Mouse (Mus musculus) embryonic stem cell, embryonic (primary cell): ENCODE results near the gene Mchr1.

Source experiments
- CTCF ChIA-PET, 4 experiments: fragments of 300-600 bp in 2 of 4; fragments of 350-600 bp in 2 of 4; sonication (Branson Sonifier 250); formaldehyde crosslinking; loops; one replicate each; lab custom pipeline; 2022; ENCODE audit warnings: inconsistent platforms in 2 of 4; lab: Charles Lee
- POLR2A ChIA-PET, 4 experiments: fragments of 300-600 bp in 2 of 4; fragments of 350-600 bp in 2 of 4; sonication (Branson Sonifier 250); formaldehyde crosslinking; loops; one replicate each; lab custom pipeline; 2022; ENCODE audit warnings: antibody characterized with exemption in 4 of 4, inconsistent platforms in 1 of 4; lab: Charles Lee

Mchr1 gene

DNA sequence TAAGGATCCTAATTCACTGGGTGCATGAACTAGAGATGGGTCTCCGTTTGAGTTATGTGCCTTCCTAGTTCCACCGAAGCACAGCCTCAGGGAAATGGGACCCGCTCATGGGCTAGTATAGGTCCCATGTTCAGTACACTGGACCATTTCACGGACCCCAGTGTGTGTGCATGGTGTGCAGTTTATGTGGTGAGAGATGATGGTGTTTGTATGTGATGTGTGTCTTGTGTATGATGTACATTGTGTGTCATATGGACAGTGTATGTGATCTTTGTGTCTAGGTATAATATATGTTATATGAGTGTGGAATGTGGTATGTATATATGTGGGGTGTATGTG lies 13.0 kb downstream of the Mchr1 start:
- POLR2A ChIA-PET: interaction anchor here in 1 of 4 experiments (0.6 kb wide), 1 partner anchor 46 kb away, joined by 5 read pairs; no protein-coding TSS in a partner anchor
- CTCF ChIA-PET: no interaction called here

DNA sequence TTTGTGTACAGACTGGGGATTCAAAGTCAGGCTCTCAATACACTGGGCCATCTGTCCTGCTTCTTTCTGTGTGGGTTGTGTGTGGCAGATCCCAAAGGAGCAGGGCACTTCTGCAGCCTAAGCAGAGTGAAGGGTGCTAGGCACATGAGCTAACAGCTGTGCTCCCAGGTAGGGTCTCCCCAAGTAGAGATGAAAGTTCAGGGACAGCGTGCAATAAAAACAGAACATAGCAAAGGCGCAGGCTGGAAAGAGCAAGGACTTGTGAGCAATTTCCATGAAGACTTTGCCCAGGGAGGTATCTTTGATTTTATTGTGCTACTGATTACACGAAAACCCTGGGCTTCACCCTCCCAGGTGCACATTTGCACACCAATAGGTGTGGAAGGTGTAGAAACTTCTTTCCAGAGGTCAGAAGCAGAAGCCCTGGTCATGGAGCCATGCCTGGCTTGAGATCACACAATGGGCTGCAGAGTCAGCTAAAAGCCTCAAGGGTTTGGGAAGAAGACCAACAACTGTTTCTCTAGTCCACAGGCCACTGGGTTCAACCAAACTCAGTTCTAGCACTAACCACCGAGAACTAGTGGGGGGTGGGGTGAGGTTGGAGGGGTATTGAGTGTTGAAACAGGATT lies 13.8 kb downstream of the Mchr1 start:
- CTCF ChIA-PET: no interaction called here
- POLR2A ChIA-PET: no interaction called here

DNA sequence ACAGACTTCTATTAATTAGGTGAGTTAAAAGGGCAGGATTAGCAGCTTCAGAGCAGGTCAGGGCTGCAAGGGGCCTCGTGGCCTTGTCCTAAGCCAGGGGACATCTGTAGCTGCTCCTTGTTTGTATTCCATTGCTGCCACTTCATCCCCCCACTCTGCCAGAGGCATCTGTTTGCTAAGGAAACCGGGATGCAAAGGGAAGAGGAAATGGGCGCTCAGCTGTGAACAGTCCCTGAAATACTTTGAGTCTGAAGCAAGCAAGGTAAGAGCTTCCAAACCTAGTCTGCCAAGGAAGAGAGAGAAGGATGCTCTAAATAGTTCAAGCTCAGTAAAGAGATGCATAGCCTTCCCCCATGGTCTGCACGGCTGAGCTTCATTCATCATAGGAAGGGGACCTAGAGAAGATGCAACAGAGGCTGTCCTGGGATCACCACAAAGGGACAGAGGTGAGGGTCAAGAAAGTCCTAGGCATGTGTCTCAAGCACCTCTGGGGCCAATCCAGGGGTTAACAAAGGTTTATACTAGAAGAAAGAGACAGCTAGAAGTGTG lies 17.4 kb downstream of the Mchr1 start:
- ChIA-PET CTCF (no interaction called here), POLR2A (interaction anchor here in 2 of 4 experiments (0.6 to 1.3 kb wide), 3 partner anchors 32 to 349 kb away, joined by 3 to 6 read pairs (median 3); no protein-coding TSS in a partner anchor)

DNA sequence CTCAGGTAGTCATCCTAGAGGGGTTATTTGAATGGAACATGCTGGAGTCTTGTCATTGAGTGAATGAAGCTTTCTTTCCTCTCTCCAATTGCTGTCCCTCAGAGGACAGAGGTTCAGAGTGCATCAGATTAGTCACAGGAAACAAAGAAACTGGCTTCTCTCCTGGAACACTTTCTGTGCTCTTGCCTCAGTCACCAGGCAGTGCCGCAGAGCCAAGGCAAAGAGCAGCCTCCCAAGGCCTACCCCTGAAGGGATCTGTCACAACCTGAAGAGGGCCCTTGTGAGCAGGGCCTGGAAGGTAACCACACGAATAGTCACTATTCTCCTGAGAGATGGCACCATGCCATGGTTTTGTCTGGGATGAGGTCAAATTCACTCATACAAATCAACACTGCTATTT lies 18.3 kb downstream of the Mchr1 start:
- CTCF ChIA-PET: no interaction called here
- POLR2A ChIA-PET: interaction anchor here in 2 of 4 experiments (0.6 to 1.3 kb wide), 3 partner anchors 14 to 39 kb away, joined by 3 to 6 read pairs (median 3); no protein-coding TSS in a partner anchor

DNA sequence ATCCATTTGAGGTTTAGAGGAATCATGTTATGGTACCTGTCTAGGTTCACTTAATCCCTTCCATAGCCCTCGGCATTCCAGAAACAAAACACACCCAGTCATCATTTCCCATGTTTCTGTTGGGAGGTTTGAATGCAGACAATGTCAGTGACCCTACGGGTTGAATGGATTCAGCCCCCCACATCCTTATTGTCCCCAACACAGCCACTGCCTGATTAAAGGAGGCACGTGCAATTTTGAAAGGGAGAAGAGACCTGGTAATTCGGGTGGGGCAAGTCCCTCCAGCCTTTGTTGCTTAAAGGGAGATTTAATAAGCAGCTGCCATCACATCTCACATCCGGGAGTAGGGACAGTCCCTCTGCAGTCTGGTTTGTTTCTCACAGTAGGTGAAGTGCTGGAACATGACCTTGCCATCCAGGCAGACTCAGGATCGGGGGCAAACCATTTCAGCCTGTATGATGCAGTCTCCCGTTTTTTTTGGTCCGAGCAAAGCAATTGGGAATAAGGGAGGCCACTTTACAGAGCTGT lies 18.9 kb downstream of the Mchr1 start:
- POLR2A ChIA-PET: interaction anchor here in 2 of 4 experiments (0.6 to 1.2 kb wide), 4 partner anchors 10 to 331 kb away, joined by 3 to 4 read pairs (median 3); partner anchors contain the start of gene Ep300 (in 1 of the 2)
- CTCF ChIA-PET: no interaction called here

DNA sequence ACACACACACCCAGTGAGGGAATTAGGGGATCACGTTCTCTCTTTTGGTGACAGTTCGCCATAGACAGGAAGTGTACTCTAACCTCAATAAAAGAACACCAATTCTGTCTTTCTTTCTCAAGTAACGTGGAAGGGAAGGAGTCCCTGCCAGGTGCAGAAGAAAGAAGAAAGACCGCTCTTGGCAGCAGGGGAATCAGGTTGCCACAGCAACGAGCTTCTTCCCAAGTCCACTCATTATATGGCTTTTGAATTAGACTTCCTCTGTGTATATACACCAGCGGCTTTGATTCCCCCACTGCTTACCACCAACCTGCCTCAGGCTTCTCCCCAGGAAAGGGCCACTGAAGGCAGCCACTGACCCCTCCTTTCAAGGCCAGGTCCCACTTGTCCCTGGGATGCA lies 19.8 kb downstream of the Mchr1 start:
- ChIA-PET POLR2A (interaction anchor here in 3 of 4 experiments (0.5 to 1.2 kb wide), 6 partner anchors 9 to 454 kb away, joined by 3 to 6 read pairs (median 3); no protein-coding TSS in a partner anchor), CTCF (interaction anchor here in 1 of 4 experiments (0.6 kb wide), 1 partner anchor 684 kb away, joined by 3 read pairs; no protein-coding TSS in a partner anchor)

DNA sequence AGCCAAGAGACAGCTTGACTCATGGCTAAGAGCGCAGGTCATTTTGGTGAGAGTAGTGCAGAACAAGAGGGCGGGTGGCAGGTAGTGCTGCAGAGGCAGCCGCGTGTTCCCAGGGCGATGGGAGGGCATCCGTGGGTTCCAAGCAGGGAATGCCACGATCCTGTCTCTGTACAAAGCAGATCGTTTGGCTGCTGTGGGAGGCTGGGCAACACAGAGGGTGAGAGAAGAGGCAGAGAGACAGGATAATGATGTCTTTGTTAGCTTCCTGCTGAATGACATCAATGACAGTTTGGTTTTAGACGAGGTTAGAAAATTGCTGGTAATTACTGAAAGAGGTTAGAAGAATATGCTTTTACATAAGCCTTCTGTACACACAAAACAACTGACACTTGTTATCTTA lies 23.0 kb downstream of the Mchr1 start:
- ChIA-PET CTCF (no interaction called here), POLR2A (interaction anchor here in 3 of 4 experiments (0.6 to 2.4 kb wide), 10 partner anchors 11 to 141 kb away, joined by 3 to 7 read pairs (median 4); partner anchors contain the start of genes Mchr1 (in 1 of the 3), St13 (in 1 of the 3) and Xpnpep3 (in 1 of the 3))

DNA sequence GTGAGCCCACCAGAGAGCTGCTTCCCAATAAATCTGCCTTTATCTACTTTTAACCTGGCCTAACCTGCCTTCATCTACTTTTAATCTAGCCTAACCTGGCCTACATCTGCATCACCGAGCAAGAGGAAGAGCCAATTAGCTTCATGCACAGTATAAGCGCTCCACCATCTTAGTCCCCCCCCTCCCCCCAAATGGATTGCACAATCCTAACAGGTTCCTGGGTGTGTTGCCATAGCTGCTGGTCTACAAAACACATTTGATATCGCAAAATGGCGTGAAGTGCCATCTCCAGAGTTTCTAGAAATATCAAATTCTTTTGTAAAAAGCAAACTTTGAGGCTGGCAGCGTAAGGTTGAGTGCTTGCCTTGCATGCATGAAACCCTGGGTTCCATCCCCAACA lies 24.0 kb downstream of the Mchr1 start:
- ChIA-PET POLR2A (interaction anchor here in 3 of 4 experiments (0.7 to 2.4 kb wide), 13 partner anchors 12 to 1110 kb away, joined by 3 to 7 read pairs (median 4); partner anchors contain the start of genes St13 (in 1 of the 3) and Xpnpep3 (in 1 of the 3)), CTCF (interaction anchor here in 2 of 4 experiments (0.6 to 1.2 kb wide), 2 partner anchors 14 to 20 kb away, joined by 7 to 16 read pairs; no protein-coding TSS in a partner anchor)

DNA sequence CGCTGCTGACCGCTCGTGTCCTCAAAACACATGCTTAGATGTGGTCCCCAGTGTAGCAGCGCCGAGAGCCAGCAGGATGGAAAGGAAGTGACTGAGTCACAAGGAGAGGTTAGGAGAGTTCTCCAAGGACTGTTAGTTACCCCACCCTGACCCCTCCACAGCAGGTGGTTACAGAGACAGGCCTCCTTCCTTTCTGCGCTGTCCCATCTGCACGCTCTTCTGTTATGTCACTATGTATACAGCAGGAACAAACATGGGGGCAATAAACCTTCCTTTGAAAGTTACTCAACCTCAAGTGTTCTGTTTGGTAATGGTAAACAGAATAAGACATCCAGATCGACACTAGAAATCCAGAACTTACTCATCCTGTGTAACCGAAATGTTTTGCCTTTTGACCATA lies 24.9 kb downstream of the Mchr1 start:
- ChIA-PET POLR2A (interaction anchor here in 2 of 4 experiments (1.3 to 1.4 kb wide), 2 partner anchors 30 to 42 kb away, joined by 3 to 4 read pairs; no protein-coding TSS in a partner anchor), CTCF (interaction anchor here in 1 of 4 experiments (0.6 kb wide), 1 partner anchor 13 kb away, joined by 16 read pairs; no protein-coding TSS in a partner anchor)

DNA sequence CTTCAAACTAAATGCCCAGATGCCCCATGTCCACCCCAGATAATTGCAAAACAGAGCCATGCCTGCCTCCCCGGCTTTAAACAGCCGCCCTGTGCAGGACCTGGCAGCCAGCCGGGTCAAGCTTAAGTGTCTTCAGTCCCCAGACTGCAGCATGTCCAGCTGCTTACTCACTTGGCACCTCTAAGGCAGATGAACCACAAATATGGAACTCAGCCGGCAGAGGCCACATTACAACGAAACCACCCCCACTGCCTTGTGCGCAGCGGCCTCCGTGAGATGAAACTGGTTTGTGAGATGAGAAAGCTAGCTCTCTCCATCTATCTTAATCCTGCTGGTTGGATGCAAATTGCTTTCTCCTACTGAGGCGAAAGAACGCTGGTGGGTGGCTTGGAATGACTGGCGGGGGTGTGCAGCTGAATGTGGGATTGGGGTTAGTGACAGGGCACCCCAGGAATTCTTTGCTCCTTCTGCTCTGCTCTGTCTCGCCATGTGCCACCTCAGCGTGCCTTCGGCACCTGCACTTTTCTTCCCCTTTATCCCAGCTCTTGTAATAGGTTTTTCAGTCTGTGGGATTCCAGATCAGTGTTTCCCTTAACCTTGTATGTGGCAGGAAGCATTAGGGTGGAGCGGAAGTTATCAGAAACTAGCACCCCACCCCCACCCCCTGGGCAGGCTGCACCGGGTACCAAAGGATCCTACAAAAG lies 29.2 kb downstream of the Mchr1 start:
- POLR2A ChIA-PET: interaction anchor here in 3 of 4 experiments (0.6 to 1.5 kb wide), 4 partner anchors 10 to 304 kb away, joined by 3 to 7 read pairs (median 4); no protein-coding TSS in a partner anchor
- CTCF ChIA-PET: interaction anchor here in 3 of 4 experiments (0.5 to 0.8 kb wide), 3 partner anchors 25 to 153 kb away, joined by 3 to 9 read pairs (median 3); no protein-coding TSS in a partner anchor

DNA sequence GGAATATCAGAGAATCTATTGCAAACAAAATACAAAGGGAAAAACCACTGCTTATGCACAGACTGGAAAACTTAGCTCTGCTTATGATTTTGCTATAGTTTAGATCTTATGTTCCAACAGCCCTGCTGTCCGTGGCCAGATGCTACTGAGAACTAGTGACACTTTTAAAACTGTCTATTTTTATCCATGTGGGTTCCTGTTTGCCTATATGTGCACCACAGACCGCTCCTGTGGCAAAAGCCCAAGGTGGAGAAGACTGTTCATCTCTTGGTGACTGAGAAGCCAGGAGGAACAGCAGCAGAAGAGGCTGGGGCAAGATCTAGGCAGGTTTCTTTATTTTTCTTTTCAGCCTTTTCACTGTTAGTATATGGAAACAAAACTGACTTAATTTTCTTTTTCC lies 32.1 kb downstream of the Mchr1 start:
- POLR2A ChIA-PET: interaction anchor here in 3 of 4 experiments (0.5 to 0.7 kb wide), 4 partner anchors 13 to 543 kb away, joined by 3 to 4 read pairs (median 3); no protein-coding TSS in a partner anchor
- CTCF ChIA-PET: no interaction called here

DNA sequence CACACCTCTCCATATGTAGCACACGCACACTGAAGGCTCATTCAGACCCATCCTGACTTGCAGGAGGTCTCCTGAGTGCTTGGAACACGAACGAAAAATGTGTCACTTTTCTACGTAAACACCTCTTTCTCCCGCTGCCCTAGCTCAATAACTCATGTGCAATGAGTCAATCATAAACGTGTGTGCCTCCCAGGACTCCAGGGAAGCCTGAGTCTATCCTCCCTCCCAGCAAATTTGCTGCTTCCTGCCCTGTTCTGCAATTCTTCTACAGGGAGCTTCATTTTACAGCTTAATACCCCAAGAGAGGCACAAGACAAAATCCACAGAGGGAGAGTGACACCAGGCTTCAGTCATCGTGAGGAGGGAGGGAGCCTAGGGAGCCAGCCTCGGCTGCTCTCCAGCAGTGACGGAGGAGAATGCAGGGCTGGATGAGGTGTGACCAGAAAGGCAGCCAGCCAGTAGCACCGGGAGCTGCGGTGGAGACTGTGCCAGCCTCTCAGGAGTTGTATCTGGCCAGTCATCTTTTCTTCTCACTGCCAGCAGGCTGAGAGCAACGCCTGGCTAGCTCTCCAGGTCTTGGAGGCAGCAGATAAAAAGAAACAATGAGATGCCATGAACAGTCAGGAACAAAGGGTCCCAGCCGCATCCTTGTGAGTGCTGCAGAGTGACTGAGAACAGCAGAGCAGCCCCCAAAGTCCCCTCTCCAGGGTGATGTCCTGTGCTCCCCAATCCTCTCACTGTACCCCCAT lies 37.2 kb downstream of the Mchr1 start:
- ChIA-PET POLR2A (interaction anchor here in 2 of 4 experiments (0.6 to 1.0 kb wide), 4 partner anchors 12 to 1183 kb away, joined by 3 read pairs; no protein-coding TSS in a partner anchor), CTCF (interaction anchor here in 2 of 4 experiments (0.6 to 1.1 kb wide), 3 partner anchors 8 to 113 kb away, joined by 3 read pairs; no protein-coding TSS in a partner anchor)

DNA sequence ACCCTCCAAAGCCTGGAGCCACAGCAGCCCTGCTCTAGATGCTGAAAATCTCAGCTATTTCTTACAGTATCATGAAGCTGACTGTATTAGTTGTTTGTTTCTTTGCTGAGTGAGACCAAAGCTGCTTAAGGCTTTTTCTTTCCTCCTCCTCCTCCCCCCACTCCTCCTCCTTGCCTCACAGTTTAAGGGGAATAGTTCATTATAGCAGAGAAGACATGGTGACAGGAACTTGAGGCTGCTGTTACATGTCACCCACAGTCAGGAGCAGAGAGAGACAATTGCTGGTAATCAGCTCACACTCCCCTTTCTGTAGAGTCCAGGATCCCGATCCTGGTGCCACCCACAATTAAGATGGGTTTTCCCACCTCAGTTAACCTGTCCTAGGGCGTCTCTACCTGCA lies 38.1 kb downstream of the Mchr1 start:
- CTCF ChIA-PET: interaction anchor here in 2 of 4 experiments (0.6 to 0.7 kb wide), 4 partner anchors 8 to 894 kb away, joined by 3 to 16 read pairs (median 12); no protein-coding TSS in a partner anchor

DNA sequence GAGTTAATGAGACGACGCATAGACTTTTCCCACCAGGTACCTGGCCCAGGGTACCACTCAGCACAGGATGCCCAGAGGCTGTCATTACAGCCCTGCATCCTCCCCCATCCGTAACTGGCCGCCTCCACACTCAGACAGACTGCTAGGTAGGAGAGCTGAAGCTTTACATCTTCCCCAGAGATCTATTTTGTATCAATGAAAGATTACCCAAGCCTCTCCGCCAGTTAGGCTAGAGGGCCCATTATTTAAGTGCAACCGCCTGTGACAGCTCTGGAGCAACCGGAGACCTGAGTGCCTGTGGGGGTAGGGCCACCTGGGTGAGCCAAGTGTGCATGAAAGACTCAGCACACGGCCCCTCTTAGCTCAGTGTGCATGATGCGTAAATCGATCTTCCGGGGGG lies 42.6 kb downstream of the Mchr1 start:
- ChIA-PET CTCF (interaction anchor here in 1 of 4 experiments (0.6 to 1.4 kb wide), 3 partner anchors 9 to 24 kb away, joined by 3 to 5 read pairs (median 3); no protein-coding TSS in a partner anchor), POLR2A (no interaction called here)

More for the DNA sequence above, 38.1 kb downstream of the Mchr1 start:
- POLR2A ChIA-PET: interaction anchor here in 2 of 4 experiments (0.7 to 2.1 kb wide), 4 partner anchors 9 to 264 kb away, joined by 3 to 7 read pairs (median 4); no protein-coding TSS in a partner anchor

DNA sequence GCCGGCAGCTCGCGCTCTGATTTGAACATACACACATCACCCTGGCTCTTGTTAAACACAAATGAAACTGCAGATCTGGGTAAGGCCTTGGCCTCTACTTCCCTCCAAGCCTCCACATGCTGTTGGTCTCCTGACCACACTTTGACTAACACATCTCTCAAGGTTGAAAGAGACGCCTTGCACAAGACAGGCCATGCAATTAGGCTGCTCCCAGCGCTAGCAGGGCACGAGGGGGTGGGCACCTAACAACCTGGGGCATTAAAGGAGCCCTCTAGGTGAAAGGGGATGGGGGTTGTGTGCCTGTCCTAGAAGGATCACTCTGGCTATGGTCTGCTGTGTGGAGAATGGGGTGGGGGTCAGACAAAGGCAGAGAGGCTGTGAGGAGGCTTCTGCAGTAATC lies 43.4 kb downstream of the Mchr1 start:
- CTCF ChIA-PET: interaction anchor here in 2 of 4 experiments (0.5 to 1.4 kb wide), 2 partner anchors 12 to 1627 kb away, joined by 3 to 4 read pairs; no protein-coding TSS in a partner anchor
- POLR2A ChIA-PET: no interaction called here

DNA sequence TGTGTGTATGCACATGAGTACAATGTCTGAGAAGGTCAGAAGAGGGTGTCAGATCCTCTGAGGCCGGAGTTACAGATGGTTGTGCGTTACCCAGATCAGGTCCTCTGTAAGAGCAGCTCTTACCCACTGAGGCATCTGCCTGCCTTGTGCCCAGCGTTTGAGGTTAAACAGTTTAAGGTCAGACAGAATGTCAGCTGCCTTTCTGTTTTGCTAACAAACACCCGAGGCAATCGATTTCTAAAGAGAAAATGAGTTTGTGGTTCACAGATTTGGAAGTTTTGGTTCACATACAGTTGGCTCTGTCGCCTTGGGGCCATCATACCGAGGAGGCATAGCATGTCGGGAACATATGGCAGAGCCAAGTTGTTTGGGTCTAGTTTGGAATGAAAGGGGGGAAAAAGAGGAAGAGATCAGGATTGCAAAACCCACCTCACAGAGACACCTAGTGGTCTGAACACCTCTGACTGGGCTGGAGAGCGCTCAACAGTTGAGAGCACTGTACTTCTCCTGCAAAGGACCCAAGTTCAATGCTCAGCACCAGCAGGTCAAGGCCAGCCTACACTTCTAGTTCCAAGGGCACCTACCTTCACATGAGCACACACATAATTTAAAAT lies 48.9 kb downstream of the Mchr1 start:
- ChIA-PET POLR2A (interaction anchor here in 1 of 4 experiments (1.0 to 1.4 kb wide), 2 partner anchors 11 to 307 kb away, joined by 3 read pairs; partner anchors contain the start of gene Sgsm3), CTCF (interaction anchor here in 1 of 4 experiments (0.6 kb wide), 1 partner anchor 479 kb away, joined by 3 read pairs; no protein-coding TSS in a partner anchor)
